Mouse (Mus musculus) spleen, adult 2 months (tissue): ENCODE measurements around the gene Mgat4a.

Source experiments
- CTCF ChIP-seq: fragments of 200-500 bp; IDR thresholded peaks from 2 replicates; pipeline ENCODE4 v1.5.1; 2011; ENCODE audit warnings: mild to moderate bottlenecking, inconsistent platforms; ENCODE audit not compliant: insufficient read depth, insufficient read length, insufficient replicate concordance; ENCODE audit errors: extremely low read depth
- POLR2A ChIP-seq: fragments of 200-500 bp; IDR thresholded peaks from 2 replicates; pipeline ENCODE4 v1.6.1; 2011; ENCODE audit warnings: low read depth, low read length, inconsistent platforms

DNA sequence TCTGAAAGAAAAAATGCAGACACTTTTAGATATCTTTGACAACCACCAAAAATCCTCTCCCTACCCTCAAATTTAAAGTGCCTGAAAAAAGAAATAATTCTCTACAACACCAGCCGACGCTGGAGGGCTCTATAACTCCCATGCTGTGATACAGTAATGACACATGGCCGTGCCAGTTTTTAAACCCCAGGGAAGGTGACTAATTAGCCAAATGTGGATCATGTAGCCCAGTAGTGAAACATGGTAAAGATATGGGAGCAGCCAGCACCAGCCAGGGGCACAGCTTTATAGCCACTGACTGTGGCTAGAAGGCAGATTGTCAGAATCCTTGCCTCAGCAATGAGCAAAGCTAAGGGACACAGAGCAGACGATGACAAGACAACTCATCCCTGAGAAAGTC is 19.5 kb upstream of the Mgat4a start:
- no peak for TF ChIP-seq POLR2A
- TF ChIP-seq CTCF = no peak
